Mouse (Mus musculus): ENCODE measurements around the gene Mum1. TPM values are rescaled to one million over a fixed set of nuclear protein-coding genes. Genes with fewer than 3 reads are reported as not detected.
"Not testable (repeated sequence)": the region's sequence is repeated elsewhere in the genome, so short reads cannot be mapped to it uniquely, and the experiment has no call there.

The Mum1 gene
- polyA plus RNA-seq, 1 experiment from 2014 or later, result 128 TPM

- Histone ChIP-seq H3K27me3 (ENCODE audit: low read depth, poor library complexity, severe bottlenecking) (peaks cover 49% of the 10 kb centered on the region), H3K9me3 (replicated peaks) (no peaks in the 10 kb centered on the region), H3K27ac (0 out of 2 replicates have a peak overlapping the region, but pooled peaks have one; percentile 11), H3K4me1 (peaks cover 32% of the 10 kb centered on the region), H3K4me3 (no peak overlapping the region), H3K36me3 (0 out of 2 replicates have a peak, but pooled peaks cover under 1% of the 10 kb centered on the region)
- no peak for DNase-seq (ENCODE audit: low spot score)
- 65% methylated on average over 8 of the region's 8 CpGs for WGBS
Measured at GRCm38 (mm10) chr10:80194441-80194840, 31.8 kb upstream of the Mum1 start.

- DNase-seq (ENCODE audit: low spot score), result no peak
- H3K27me3 ChIP-seq (ENCODE audit: low read depth, poor library complexity, severe bottlenecking), result peaks cover 31% of the 10 kb centered on the region
- 91% methylated on average over 1 of the region's 1 CpGs for WGBS
- peaks cover 23% of the 10 kb centered on the region for H3K4me1 ChIP-seq
- H3K9me3 ChIP-seq (replicated peaks), result no peaks in the 10 kb centered on the region
- H3K36me3 ChIP-seq, result no peaks in the 10 kb centered on the region
- H3K27ac ChIP-seq, result no peak overlapping the region
- no peak overlapping the region for H3K4me3 ChIP-seq
Measured at GRCm38 (mm10) chr10:80196167-80196566, 30.1 kb upstream of the Mum1 start.

- Histone ChIP-seq H3K27ac (peak overlapping the region; percentile 38; the same call in 1 of the 2 replicates), H3K36me3 (no peaks in the 10 kb centered on the region), H3K27me3 (ENCODE audit: low read depth, poor library complexity, severe bottlenecking) (peaks cover 23% of the 10 kb centered on the region), H3K4me3 (no peak overlapping the region), H3K9me3 (replicated peaks) (no peaks in the 10 kb centered on the region), H3K4me1 (peaks cover 22% of the 10 kb centered on the region)
- 78% methylated on average over 33 of the region's 33 CpGs for WGBS
- no peak for DNase-seq (ENCODE audit: low spot score)
Measured at GRCm38 (mm10) chr10:80196778-80197581, 29.3 kb upstream of the Mum1 start.

GRCm38 (mm10) chr10:80199440-80200008 lies 26.7 kb upstream of the Mum1 start:
- H3K4me1 ChIP-seq, result peaks cover 17% of the 10 kb centered on the region
- peak; percentile 83 for DNase-seq (ENCODE audit: low spot score)
- H3K9me3 ChIP-seq (replicated peaks), result no peaks in the 10 kb centered on the region
- 0 out of 2 replicates have a peak, but pooled peaks cover 1% of the 10 kb centered on the region for H3K27me3 ChIP-seq (ENCODE audit: low read depth, poor library complexity, severe bottlenecking)
- peak overlapping the region; percentile 4; the same call in 1 of the 2 replicates for H3K27ac ChIP-seq
- H3K4me3 ChIP-seq, result peak overlapping the region; percentile 7; the same call in 1 of the 2 replicates
- H3K36me3 ChIP-seq, result no peaks in the 10 kb centered on the region
- 55% methylated on average over 3 of the region's 3 CpGs for WGBS

GRCm38 (mm10) chr10:80200485-80200884 lies 25.7 kb upstream of the Mum1 start:
- no peak for DNase-seq (ENCODE audit: low spot score)
- 78% methylated on average over 6 of the region's 6 CpGs for WGBS
- Histone ChIP-seq H3K27ac (no peak overlapping the region), H3K9me3 (replicated peaks) (no peaks in the 10 kb centered on the region), H3K4me1 (peaks cover 22% of the 10 kb centered on the region), H3K36me3 (no peaks in the 10 kb centered on the region), H3K27me3 (ENCODE audit: low read depth, poor library complexity, severe bottlenecking) (no peaks in the 10 kb centered on the region), H3K4me3 (no peak overlapping the region)

GRCm38 (mm10) chr10:80204055-80204454 lies 22.2 kb upstream of the Mum1 start:
- WGBS, result 56% methylated on average over 7 of the region's 7 CpGs
- Histone ChIP-seq H3K27ac (peak overlapping the region; percentile 50; the same call in 1 of the 2 replicates), H3K36me3 (no peaks in the 10 kb centered on the region)

GRCm38 (mm10) chr10:80207201-80207600 lies 19.0 kb upstream of the Mum1 start:
- peaks cover 21% of the 10 kb centered on the region for H3K4me1 ChIP-seq

More at GRCm38 (mm10) chr10:80204055-80204454, 22.2 kb upstream of the Mum1 start:
- peaks cover 17% of the 10 kb centered on the region for H3K27me3 ChIP-seq (ENCODE audit: low read depth, poor library complexity, severe bottlenecking)
- no peak overlapping the region for H3K4me3 ChIP-seq
- H3K9me3 ChIP-seq (replicated peaks), result no peaks in the 10 kb centered on the region
- H3K4me1 ChIP-seq, result peaks cover 28% of the 10 kb centered on the region
- DNase-seq (ENCODE audit: low spot score), result no peak

GRCm38 (mm10) chr10:80207676-80208075 lies 18.6 kb upstream of the Mum1 start:
- 66% methylated on average over 10 of the region's 10 CpGs for WGBS
- H3K27ac ChIP-seq, result no peak overlapping the region
- no peak for DNase-seq (ENCODE audit: low spot score)
- H3K36me3 ChIP-seq, result no peaks in the 10 kb centered on the region
- H3K4me1 ChIP-seq, result peaks cover 21% of the 10 kb centered on the region
- H3K9me3 ChIP-seq (replicated peaks), result no peaks in the 10 kb centered on the region
- peaks cover 29% of the 10 kb centered on the region for H3K27me3 ChIP-seq (ENCODE audit: low read depth, poor library complexity, severe bottlenecking)
- H3K4me3 ChIP-seq, result no peak overlapping the region

More at GRCm38 (mm10) chr10:80207201-80207600, 19.0 kb upstream of the Mum1 start:
- Histone ChIP-seq H3K9me3 (replicated peaks) (no peaks in the 10 kb centered on the region), H3K4me3 (no peak overlapping the region), H3K36me3 (no peaks in the 10 kb centered on the region), H3K27ac (no peak overlapping the region), H3K27me3 (ENCODE audit: low read depth, poor library complexity, severe bottlenecking) (peaks cover 29% of the 10 kb centered on the region)
- 71% methylated on average over 1 of the region's 1 CpGs for WGBS
- DNase-seq (ENCODE audit: low spot score), result no peak

GRCm38 (mm10) chr10:80208248-80208647 lies 18.0 kb upstream of the Mum1 start:
- Histone ChIP-seq H3K36me3 (no peaks in the 10 kb centered on the region), H3K27ac (no peak overlapping the region), H3K27me3 (ENCODE audit: low read depth, poor library complexity, severe bottlenecking) (peaks cover 29% of the 10 kb centered on the region), H3K4me1 (peaks cover 21% of the 10 kb centered on the region), H3K9me3 (replicated peaks) (no peaks in the 10 kb centered on the region), H3K4me3 (no peak overlapping the region)
- DNase-seq (ENCODE audit: low spot score), result no peak
- WGBS, result 84% methylated on average over 4 of the region's 4 CpGs

GRCm38 (mm10) chr10:80208841-80209371 lies 17.3 kb upstream of the Mum1 start:
- Histone ChIP-seq H3K36me3 (no peaks in the 10 kb centered on the region), H3K27me3 (ENCODE audit: low read depth, poor library complexity, severe bottlenecking) (peaks cover 29% of the 10 kb centered on the region), H3K27ac (no peak overlapping the region), H3K4me3 (peak overlapping the region; percentile 14; the same call in 1 of the 2 replicates), H3K4me1 (peaks cover 18% of the 10 kb centered on the region), H3K9me3 (replicated peaks) (no peaks in the 10 kb centered on the region)
- no peak for DNase-seq (ENCODE audit: low spot score)
- WGBS, result 10% methylated on average over 24 of the region's 24 CpGs

- H3K9me3 ChIP-seq (replicated peaks); H3K36me3 ChIP-seq; DNase-seq (ENCODE audit: low spot score); H3K27ac ChIP-seq; H3K4me3 ChIP-seq: not testable (repeated sequence)
- peaks cover 40% of the 10 kb centered on the region for H3K27me3 ChIP-seq (ENCODE audit: low read depth, poor library complexity, severe bottlenecking)
- 73% methylated on average over 7 of the region's 7 CpGs for WGBS
- H3K4me1 ChIP-seq, result peaks cover 14% of the 10 kb centered on the region
Measured at GRCm38 (mm10) chr10:80211547-80212103, 14.6 kb upstream of the Mum1 start.

- no peak for DNase-seq (ENCODE audit: low spot score)
- H3K27ac ChIP-seq, result no peak overlapping the region; the same call in 1 of the 2 replicates
- H3K27me3 ChIP-seq (ENCODE audit: low read depth, poor library complexity, severe bottlenecking), result peaks cover 11% of the 10 kb centered on the region; the same call in 1 of the 2 replicates
- H3K36me3 ChIP-seq, result no peaks in the 10 kb centered on the region
- H3K4me1 ChIP-seq, result peaks cover 10% of the 10 kb centered on the region
- WGBS, result 24% methylated on average over 16 of the region's 16 CpGs
- H3K4me3 ChIP-seq, result no peak overlapping the region
- no peaks in the 10 kb centered on the region for H3K9me3 ChIP-seq (replicated peaks)
Measured at GRCm38 (mm10) chr10:80215048-80215772, 11.0 kb upstream of the Mum1 start.

Data from limb, embryonic 10.5 days (tissue).